Mouse (Mus musculus) stomach, embryonic 16.5 days (tissue): ENCODE measurements around the gene 1700008O03Rik. TPM values are rescaled to one million over a fixed set of nuclear protein-coding genes. Genes with fewer than 3 reads are reported as not detected.

Source experiments
- ATAC-seq: fragments of 200-750 bp; cut with Nextera tagmentation; 2 replicates; pipeline ENCODE4 v1.8.0; 2017; ENCODE audit warnings: moderate number of reproducible peaks, moderate TSS enrichment; ENCODE audit not compliant: insufficient read depth, low FRiP score
- H3K27ac ChIP-seq: fragments of 300-500 bp; sonication (generic); 2 replicates; pipeline ENCODE4 v1.5.1; 2014; ENCODE audit warnings: low read length
- H3K27me3 ChIP-seq: fragments of 300-500 bp; sonication (generic); 2 replicates; pipeline ENCODE4 v1.6.1; 2014; ENCODE audit warnings: low read length, control low read depth, mixed read lengths; ENCODE audit not compliant: control insufficient read depth, insufficient read depth
- H3K36me3 ChIP-seq: fragments of 300-500 bp; sonication (generic); 2 replicates; pipeline ENCODE4 v1.6.1; 2014; ENCODE audit warnings: low read length; ENCODE audit not compliant: control insufficient read depth, insufficient read depth
- H3K4me1 ChIP-seq: fragments of 300-500 bp; sonication (generic); 2 replicates; pipeline ENCODE4 v1.6.1; 2014; ENCODE audit warnings: low read length, control low read depth, mixed read lengths; ENCODE audit not compliant: control insufficient read depth, insufficient read depth
- H3K4me2 ChIP-seq: fragments of 300-500 bp; sonication (generic); 2 replicates; pipeline ENCODE4 v1.6.1; 2014; ENCODE audit warnings: low read depth, low read length, mixed read lengths
- H3K4me3 ChIP-seq: fragments of 300-500 bp; sonication (generic); replicated peaks from 2 replicates; pipeline ENCODE4 v1.5.1; 2014; ENCODE audit warnings: mild to moderate bottlenecking, low read length
- H3K9ac ChIP-seq: fragments of 300-500 bp; sonication (generic); 2 replicates; pipeline ENCODE4 v1.6.1; 2014; ENCODE audit warnings: low read length
- H3K9me3 ChIP-seq: fragments of 300-500 bp; sonication (generic); replicated peaks from 2 replicates; pipeline ENCODE4 v1.6.1; 2016; ENCODE audit warnings: low read length, control low read depth; ENCODE audit not compliant: control insufficient read depth
- WGBS: fragments of 180-500 bp; shearing (Covaris S2); extraction: QIAGEN DNeasy Blood & Tissue Kit; methylation state at CpG from one replicate; pipeline ENCODE4 v1.1.7; 2014; 5-methylcytosine and 5-hydroxymethylcytosine counted together
- polyA plus RNA-seq: library from polyadenylated mRNA; unstranded; fragments of >200 nt; fragmentation: Nextera tagmentation; extraction: Ambion mirVana; gene quantifications from 2 replicates; pipeline ENCODE4 v1.2.1, GENCODE M21; 2015

The 1700008O03Rik gene
- polyA plus RNA-seq, 1 experiment from 2014 or later: 0.84 TPM

DNA sequence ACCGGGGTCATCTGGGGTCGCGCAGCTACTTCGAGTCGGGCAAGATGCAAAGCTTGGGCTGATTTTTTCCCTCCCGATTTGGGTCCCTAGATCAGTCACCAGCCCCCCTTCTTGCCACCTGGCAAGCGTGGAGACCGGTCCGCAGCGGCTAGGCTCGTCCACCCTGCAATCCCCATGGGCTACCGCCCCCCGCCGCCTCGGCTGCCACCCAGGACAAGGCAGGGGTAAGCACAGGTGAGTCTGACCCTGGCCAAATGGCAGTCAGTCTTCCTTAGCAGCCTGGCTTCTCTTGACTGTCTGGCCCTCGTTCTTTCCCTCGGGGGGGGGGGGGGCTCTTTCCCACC lies 932 bp downstream of the 1700008O03Rik start:
- no peaks in the 10 kb centered on the region for H3K36me3 ChIP-seq
- H3K4me3 ChIP-seq: peak overlapping the region; percentile 58
- H3K4me1 ChIP-seq: peaks cover 4% of the 10 kb centered on the region; the same call in 1 of the 2 replicates
- WGBS: under 1% methylated on average over 17 of the region's 17 CpGs
- H3K27ac ChIP-seq: no peak overlapping the region
- H3K4me2 ChIP-seq: peak overlapping the region; percentile 79
- peak overlapping the region; percentile 68 for H3K9ac ChIP-seq
- ATAC-seq: peak; percentile 54; the same call in 1 of the 2 replicates
- peaks cover 6% of the 10 kb centered on the region; the same call in 1 of the 2 replicates for H3K27me3 ChIP-seq
- no peaks in the 10 kb centered on the region for H3K9me3 ChIP-seq

DNA sequence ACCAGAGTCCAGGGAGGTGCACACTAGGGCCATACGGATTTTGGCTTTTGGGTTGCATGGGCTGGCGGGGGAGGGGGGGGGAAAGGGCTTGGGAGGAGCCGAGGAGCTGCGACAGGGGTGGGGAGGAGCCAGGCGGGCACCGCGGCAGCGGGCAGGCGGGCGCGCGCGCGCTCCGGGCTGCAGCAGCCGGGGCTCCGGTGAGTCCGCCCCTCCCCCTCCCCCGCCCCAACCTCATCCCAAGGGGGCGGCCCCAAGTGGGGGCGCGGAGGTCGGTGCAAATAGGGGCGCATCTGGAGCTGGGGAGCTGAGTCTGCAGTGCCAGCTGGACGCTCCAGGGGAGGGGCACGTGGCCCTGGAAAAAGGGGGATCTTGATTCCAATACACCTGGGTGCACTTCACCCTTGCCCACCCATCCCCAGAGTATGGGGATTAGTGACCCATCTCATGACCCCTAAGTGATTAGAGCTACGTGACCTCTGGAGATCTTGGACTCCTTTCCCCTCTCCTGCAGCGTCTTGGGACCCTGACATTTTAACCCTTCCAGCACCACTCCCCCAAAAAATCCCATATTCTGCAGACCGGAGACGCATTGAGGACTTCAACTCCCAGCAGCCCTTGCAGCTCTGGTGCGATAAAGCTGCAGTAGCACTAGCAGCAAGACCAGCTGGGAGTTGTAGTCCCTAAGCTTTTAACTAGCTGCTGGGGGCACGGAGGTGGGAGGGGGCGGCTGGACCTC lies 1.5 kb downstream of the 1700008O03Rik start, which contains the start of gene Syt3:
TSS of gene Syt3 (plus strand) at position 123 of the 736 bp plus-strand sequence.
- under 1% methylated on average over 29 of the region's 33 CpGs for WGBS
- peak within 1 kb of the TSS; percentile 70 for H3K9ac ChIP-seq

DNA sequence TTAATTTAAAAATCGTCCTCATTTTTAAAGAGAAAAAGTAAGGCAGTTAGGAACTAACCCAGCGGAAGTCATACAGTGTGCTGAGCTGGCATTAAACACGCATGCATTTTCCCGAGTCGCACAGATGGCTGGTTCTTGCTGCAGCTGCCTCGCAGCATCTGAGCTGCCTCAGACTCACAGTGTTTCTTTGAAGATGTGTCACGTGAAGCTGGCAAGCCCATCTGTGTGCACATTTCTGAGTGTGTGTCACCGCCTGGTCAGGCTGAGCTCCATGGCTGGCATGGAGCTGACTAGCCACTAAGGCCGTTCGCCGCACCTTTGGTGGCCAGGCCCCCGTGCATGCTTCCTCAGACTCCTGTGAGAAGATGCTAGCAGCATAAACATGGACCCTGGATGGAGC lies 3.1 kb downstream of the 1700008O03Rik start:
- WGBS: 75% methylated on average over 12 of the region's 12 CpGs
- peaks cover 6% of the 10 kb centered on the region; the same call in 1 of the 2 replicates for H3K27me3 ChIP-seq
- no peak overlapping the region for H3K4me2 ChIP-seq

More for the DNA sequence above, 1.5 kb downstream of the 1700008O03Rik start, which contains the start of gene Syt3:
- H3K27ac ChIP-seq: no peak within 1 kb of the TSS
- H3K4me2 ChIP-seq: peak within 1 kb of the TSS; percentile 79
- no peaks in the 10 kb centered on the region for H3K9me3 ChIP-seq
- peaks cover 4% of the 10 kb centered on the region; the same call in 1 of the 2 replicates for H3K4me1 ChIP-seq
- peak; percentile 85; the same call in 1 of the 2 replicates for ATAC-seq
- H3K4me3 ChIP-seq: peak within 1 kb of the TSS; percentile 58
- H3K36me3 ChIP-seq: no peaks in the 10 kb centered on the region
- peaks cover 6% of the 10 kb centered on the region; the same call in 1 of the 2 replicates for H3K27me3 ChIP-seq

DNA sequence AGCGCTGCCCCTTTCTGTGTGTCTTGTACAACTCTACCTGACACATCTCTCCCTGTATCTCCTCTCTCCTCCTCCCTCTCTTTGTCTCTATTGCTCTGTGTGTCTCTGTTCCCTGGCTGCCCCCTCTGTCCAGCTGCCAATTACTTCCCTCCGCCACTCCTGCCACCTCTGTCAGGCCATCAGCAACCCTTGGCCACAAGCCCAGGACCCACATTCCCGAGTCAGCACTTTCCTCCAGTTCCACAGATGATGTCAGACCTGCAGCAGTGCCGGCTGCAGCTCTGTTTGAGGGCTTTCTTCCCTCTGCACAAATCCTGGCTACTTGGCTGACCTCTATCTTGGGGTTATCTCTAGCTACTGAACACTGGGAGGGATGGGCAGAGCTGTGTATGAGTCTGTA lies 7.3 kb downstream of the 1700008O03Rik start:
- Histone ChIP-seq H3K4me3 (no peak overlapping the region), H3K4me2 (no peak overlapping the region), H3K4me1 (peaks cover 11% of the 10 kb centered on the region), H3K36me3 (no peaks in the 10 kb centered on the region), H3K27ac (no peak overlapping the region), H3K9ac (no peak overlapping the region), H3K9me3 (no peaks in the 10 kb centered on the region), H3K27me3 (no peaks in the 10 kb centered on the region)
- WGBS: 37% methylated on average over 4 of the region's 4 CpGs
- no peak for ATAC-seq

More for the DNA sequence above, 3.1 kb downstream of the 1700008O03Rik start:
- Histone ChIP-seq H3K4me1 (peaks cover 4% of the 10 kb centered on the region; the same call in 1 of the 2 replicates), H3K9me3 (no peaks in the 10 kb centered on the region), H3K4me3 (no peak overlapping the region), H3K27ac (no peak overlapping the region), H3K9ac (no peak overlapping the region), H3K36me3 (no peaks in the 10 kb centered on the region)
- ATAC-seq: no peak

DNA sequence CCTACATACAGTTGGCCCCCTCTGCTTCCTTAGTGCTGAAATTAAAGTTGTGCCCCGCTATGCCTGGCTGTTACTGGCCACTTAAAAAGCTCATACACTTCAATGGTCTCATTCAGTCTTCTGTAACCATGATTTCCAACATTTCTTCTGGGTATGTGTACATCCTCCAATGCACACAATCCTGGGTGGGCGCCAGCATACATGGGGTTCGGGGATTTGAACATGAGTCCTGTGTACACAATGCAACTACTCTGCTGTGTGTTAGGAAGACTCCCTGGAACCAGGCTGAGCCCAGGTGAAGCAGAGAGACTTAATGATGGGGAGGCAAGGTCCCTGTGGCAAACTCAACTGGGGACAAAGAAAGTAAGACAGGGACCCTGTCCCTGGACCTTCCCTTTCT lies 9.8 kb downstream of the 1700008O03Rik start:
- peaks cover 13% of the 10 kb centered on the region for H3K4me1 ChIP-seq
- no peaks in the 10 kb centered on the region for H3K9me3 ChIP-seq
- H3K27ac ChIP-seq: no peak overlapping the region
- ATAC-seq: no peak
- H3K4me3 ChIP-seq: no peak overlapping the region
- no peak overlapping the region for H3K4me2 ChIP-seq
- H3K9ac ChIP-seq: no peak overlapping the region
- no peaks in the 10 kb centered on the region for H3K27me3 ChIP-seq
- no peaks in the 10 kb centered on the region for H3K36me3 ChIP-seq
- 61% methylated on average over 3 of the region's 3 CpGs for whole genome bisulfite sequencing

DNA sequence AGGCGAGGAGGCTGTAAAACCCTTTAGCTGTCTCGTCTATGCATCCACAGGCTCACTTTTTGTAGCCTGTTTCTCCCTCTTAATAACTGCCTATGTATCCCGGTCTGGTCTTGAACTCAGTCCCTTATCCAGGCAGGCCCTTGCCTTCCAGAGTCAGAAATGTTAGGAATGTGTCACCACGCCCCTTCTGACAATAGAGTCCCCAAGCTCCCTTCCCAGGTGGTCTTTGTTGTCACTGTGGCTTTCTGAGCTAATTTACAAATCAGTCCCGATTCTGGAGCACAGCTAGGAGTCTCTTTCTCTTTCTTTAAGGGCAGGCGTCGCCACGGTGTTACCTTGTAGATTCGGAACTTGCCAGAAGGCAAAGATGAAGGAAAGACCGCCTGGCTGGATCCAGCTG lies 10.4 kb downstream of the 1700008O03Rik start:
- Histone ChIP-seq H3K4me1 (peaks cover 13% of the 10 kb centered on the region), H3K9ac (peak overlapping the region; percentile 85; the same call in 1 of the 2 replicates), H3K27ac (no peak overlapping the region), H3K4me2 (peak overlapping the region; percentile 90), H3K36me3 (no peaks in the 10 kb centered on the region), H3K27me3 (no peaks in the 10 kb centered on the region), H3K9me3 (no peaks in the 10 kb centered on the region), H3K4me3 (peak overlapping the region; percentile 78)
- no peak for ATAC-seq
- WGBS: 14% methylated on average over 10 of the region's 10 CpGs

DNA sequence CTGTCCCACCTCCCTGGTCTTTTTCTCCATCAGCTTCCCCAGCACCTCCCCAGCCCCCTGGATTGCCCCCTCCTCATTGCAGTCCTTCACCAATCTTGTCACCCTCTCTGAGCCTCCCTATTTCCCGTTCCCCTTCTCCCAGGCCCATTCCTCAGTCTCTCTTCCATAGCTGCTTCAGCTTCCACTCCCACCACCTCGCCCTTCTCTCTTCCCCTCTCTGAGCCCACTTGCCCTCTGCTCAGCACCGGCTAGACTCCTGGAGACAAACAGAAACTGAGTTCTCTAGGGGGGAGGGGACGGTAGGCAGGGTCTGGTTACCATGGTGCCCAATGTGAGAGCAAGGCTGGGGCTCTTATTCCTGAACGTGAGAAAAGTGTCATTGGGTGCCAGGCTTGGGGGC lies 10.9 kb downstream of the 1700008O03Rik start:
- Histone ChIP-seq H3K27ac (peak overlapping the region; percentile 82), H3K4me1 (peaks cover 13% of the 10 kb centered on the region), H3K4me3 (peak overlapping the region; percentile 78), H3K9ac (peak overlapping the region; percentile 85), H3K9me3 (no peaks in the 10 kb centered on the region), H3K36me3 (no peaks in the 10 kb centered on the region), H3K27me3 (no peaks in the 10 kb centered on the region), H3K4me2 (peak overlapping the region; percentile 90)
- 2% methylated on average over 5 of the region's 5 CpGs for WGBS
- ATAC-seq: no peak

DNA sequence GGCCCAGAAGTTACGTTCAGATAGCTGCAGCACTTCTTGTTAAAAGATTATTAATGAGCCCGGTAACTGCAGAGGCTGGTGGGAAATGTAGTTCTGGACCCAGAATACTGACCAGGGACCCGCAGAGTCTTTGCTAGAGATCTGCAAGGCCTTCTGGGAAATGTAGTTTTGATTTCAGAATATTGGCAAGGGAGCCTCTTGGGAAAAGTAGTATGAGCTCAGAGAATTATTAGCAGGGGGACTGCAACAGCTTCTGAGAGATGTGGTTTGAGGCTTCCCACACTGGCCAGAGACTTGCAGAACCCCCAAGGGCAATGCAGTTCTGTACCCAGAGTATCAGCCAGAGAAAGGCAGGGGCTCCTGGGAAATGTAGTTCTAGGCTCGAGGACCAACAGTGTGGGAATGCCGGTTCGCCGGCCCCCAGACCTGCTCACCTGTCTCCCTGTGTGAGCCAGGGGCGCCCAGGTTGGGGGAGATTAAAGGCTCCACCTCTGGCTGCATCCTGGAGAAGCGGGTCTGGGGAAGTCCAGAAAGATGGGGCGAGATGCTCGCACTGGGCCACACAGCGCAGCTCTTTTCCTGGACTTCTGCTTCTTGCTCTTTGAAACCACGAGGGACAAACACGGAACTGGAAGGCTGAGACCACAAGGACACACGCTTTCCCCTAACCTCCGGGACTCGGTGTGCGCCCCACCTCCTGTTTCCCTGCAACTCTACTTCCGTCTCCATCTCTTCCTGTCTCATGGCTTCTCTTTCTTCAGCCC lies 11.5 kb downstream of the 1700008O03Rik start:
- H3K27me3 ChIP-seq: no peaks in the 10 kb centered on the region
- under 1% methylated on average over 19 of the region's 19 CpGs for WGBS
- peak overlapping the region; percentile 85 for H3K9ac ChIP-seq
- ATAC-seq: peak; percentile 92
- H3K4me3 ChIP-seq: peak overlapping the region; percentile 78
- peak overlapping the region; percentile 82 for H3K27ac ChIP-seq
- H3K9me3 ChIP-seq: no peaks in the 10 kb centered on the region
- H3K4me2 ChIP-seq: peak overlapping the region; percentile 90
- no peaks in the 10 kb centered on the region for H3K36me3 ChIP-seq
- H3K4me1 ChIP-seq: peaks cover 13% of the 10 kb centered on the region

DNA sequence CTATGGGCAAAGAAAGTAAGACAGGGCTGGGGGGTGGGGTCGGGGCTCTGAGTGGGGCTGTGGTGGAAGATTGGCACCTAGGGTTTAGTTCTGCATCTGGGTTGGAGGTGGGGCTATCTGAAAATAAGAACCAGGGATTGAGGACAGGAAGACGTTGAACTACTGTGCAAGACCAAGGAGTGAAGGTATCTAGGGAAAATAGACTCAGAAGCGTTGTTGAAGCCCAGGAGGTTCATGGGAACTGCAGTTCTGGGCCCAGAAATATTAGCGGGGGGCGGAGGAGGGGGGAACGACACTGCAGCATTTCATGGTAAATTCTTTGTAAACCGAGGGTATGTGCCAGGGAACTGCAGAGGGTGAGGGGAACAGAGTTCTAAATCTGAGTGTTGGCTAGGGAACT lies 12.2 kb downstream of the 1700008O03Rik start:
- Histone ChIP-seq H3K4me2 (peak overlapping the region; percentile 90), H3K4me3 (peak overlapping the region; percentile 78), H3K36me3 (no peaks in the 10 kb centered on the region), H3K27ac (no peak overlapping the region), H3K9me3 (no peaks in the 10 kb centered on the region), H3K9ac (peak overlapping the region; percentile 85), H3K4me1 (peaks cover 13% of the 10 kb centered on the region), H3K27me3 (no peaks in the 10 kb centered on the region)
- WGBS: 10% methylated on average over 7 of the region's 7 CpGs
- ATAC-seq: no peak
